Mouse (Mus musculus) retina, postnatal 1 day (tissue): ENCODE data around the gene Btbd35f7.
"Not testable (repeated sequence)": the region's sequence is repeated elsewhere in the genome, so short reads cannot be mapped to it uniquely, and the experiment has no call there.

Experiments
- DNase-seq: peaks from one replicate; pipeline ENCODE4 v3.0.0-alpha.2; 2012

The Btbd35f7 gene

GRCm38 (mm10) chrX:5668767-5669166 is at the start of gene Btbd35f7:
Gene Btbd35f7 (plus strand): TSS chrX:5669067.
- not testable (repeated sequence) for DNase-seq
